Mouse (Mus musculus) myocyte (in vitro differentiated cells): ENCODE results near the gene Gm11034.

ENCODE experiments used
- CEBPB ChIP-seq: IDR thresholded peaks from 2 replicates; pipeline ENCODE4 v1.6.1; 2011; ENCODE audit warnings: mild to moderate bottlenecking, moderate library complexity; ENCODE audit not compliant: poor library complexity, insufficient read depth, severe bottlenecking
- MAX ChIP-seq: IDR thresholded peaks from one replicate; pipeline ENCODE4 v1.6.1; 2011; ENCODE audit warnings: low read depth, mild to moderate bottlenecking, control low read depth
- POLR2A ChIP-seq: IDR thresholded peaks from one replicate; pipeline ENCODE4 v1.6.1; 2011; ENCODE audit warnings: low read depth, mild to moderate bottlenecking, control low read depth, moderate library complexity; ENCODE audit not compliant: insufficient read length
- TCF12 ChIP-seq: IDR thresholded peaks from one replicate; pipeline ENCODE4 v1.6.1; 2011; ENCODE audit warnings: mild to moderate bottlenecking, control low read depth; ENCODE audit not compliant: poor library complexity, insufficient read depth, severe bottlenecking
- USF1 ChIP-seq: IDR thresholded peaks from one replicate; pipeline ENCODE4 v1.6.1; 2011; ENCODE audit warnings: low read depth, mild to moderate bottlenecking, control low read depth, moderate library complexity

DNA sequence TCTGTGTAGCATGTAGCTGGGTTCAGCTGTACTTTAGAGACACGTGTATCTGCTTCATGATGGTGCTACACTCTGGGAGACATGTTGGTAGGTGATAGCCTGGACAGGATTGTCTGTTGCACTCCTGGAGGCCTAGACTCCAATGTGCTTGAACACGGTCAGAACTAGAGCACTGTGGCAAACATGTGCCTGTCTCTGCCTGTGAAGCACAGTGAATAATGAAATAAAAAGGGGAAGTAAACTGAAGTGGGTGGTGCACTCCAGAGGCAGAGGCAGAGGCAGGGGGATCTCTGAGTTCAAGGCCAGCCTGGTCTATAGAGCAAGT lies 23.3 kb downstream of the Gm11034 start:
- no peak for TF ChIP-seq MAX
- no peak for TF ChIP-seq USF1
- no peak for TF ChIP-seq TCF12
- TF ChIP-seq CEBPB: no peak
- TF ChIP-seq POLR2A: no peak
